Mouse (Mus musculus) forebrain, embryonic 15.5 days (tissue): Measurements from ENCODE around the gene Kiss1r. TPM values are rescaled to one million over a fixed set of nuclear protein-coding genes. Genes with fewer than 3 reads are reported as not detected.
A peak's percentile ranks its signal among the peaks of the same experiment; 100 is the strongest.

Experiments used
- ATAC-seq: fragments of 200-750 bp; cut with Nextera tagmentation; replicated peaks from 2 replicates; pipeline ENCODE4 v1.8.0; 2017; ENCODE audit warnings: mild to moderate bottlenecking, moderate TSS enrichment, moderate library complexity
- H3K27ac ChIP-seq: fragments of 300-500 bp; sonication (generic); replicated peaks from 2 replicates; pipeline ENCODE4 v1.5.1; 2015; ENCODE audit warnings: mild to moderate bottlenecking, inconsistent platforms
- H3K27me3 ChIP-seq: fragments of 300-500 bp; sonication (generic); 2 replicates; pipeline ENCODE4 v1.6.1; 2015; ENCODE audit warnings: inconsistent platforms
- H3K36me3 ChIP-seq: fragments of 300-500 bp; sonication (generic); 2 replicates; pipeline ENCODE4 v1.6.1; 2015; ENCODE audit warnings: mild to moderate bottlenecking, inconsistent platforms
- H3K4me1 ChIP-seq: fragments of 300-500 bp; sonication (generic); 2 replicates; pipeline ENCODE4 v1.6.1; 2015; ENCODE audit warnings: inconsistent platforms
- H3K4me2 ChIP-seq: fragments of 300-500 bp; sonication (generic); replicated peaks from 2 replicates; pipeline ENCODE4 v1.6.1; 2015; ENCODE audit warnings: mild to moderate bottlenecking, inconsistent platforms
- H3K4me3 ChIP-seq: fragments of 300-500 bp; sonication (generic); 2 replicates; pipeline ENCODE4 v1.5.1; 2015; ENCODE audit warnings: mild to moderate bottlenecking, inconsistent platforms
- H3K9ac ChIP-seq: fragments of 300-500 bp; sonication (generic); replicated peaks from 2 replicates; pipeline ENCODE4 v1.6.1; 2015; ENCODE audit warnings: mild to moderate bottlenecking, inconsistent platforms
- H3K9me3 ChIP-seq: fragments of 300-500 bp; sonication (generic); 2 replicates; pipeline ENCODE4 v1.6.1; 2016; ENCODE audit warnings: inconsistent platforms
- WGBS: fragments of 180-500 bp; shearing (Covaris S2); methylation state at CpG from one replicate; pipeline ENCODE4 v1.1.7; 2015; ENCODE audit warnings: mixed read lengths; 5-methylcytosine and 5-hydroxymethylcytosine counted together
- polyA plus RNA-seq: library from polyadenylated mRNA; unstranded; fragments of >200 nt; fragmentation: Nextera tagmentation; extraction: Ambion mirVana; gene quantifications from 2 replicates; pipeline ENCODE4 v1.2.1, GENCODE M21; 2015

Kiss1r gene
- polyA plus RNA-seq, 1 experiment from 2014 or later = 2.7 TPM

DNA sequence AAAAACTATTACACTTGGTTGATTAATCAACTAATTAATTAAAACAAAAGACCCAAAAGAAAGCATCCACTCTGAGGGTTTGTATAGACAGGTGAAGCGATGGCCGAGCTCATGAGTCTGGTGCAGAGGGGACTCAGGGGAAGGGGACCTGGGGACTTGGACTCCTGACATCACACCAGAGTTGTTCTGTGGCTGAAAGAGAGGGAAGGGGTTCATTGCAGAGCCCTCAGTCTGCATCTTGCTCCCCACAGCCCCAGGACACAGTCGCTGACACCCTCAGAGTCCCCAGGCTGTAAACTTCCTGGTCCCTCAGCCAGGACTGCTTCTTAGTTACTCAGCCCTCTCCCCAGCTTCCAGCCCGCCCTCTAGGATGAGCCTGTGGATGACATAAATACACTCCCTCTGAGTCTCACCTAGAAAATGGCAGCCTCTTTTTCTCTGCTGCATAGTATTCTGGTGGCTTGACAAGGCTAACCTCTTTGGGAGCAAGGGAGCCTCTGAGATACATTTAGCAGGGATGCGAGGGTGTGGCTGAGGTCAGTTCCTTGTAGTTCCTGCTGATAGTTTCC, 845 bp downstream of the Kiss1r start:
- peak overlapping the region; percentile 91 for H3K4me2 ChIP-seq
- peaks cover 48% of the 10 kb centered on the region for H3K4me1 ChIP-seq
- peak overlapping the region; percentile 92 for H3K4me3 ChIP-seq
- no peaks in the 10 kb centered on the region for H3K9me3 ChIP-seq
- no peak overlapping the region for H3K27ac ChIP-seq
- 58% methylated on average over 5 of the region's 5 CpGs for WGBS
- no peaks in the 10 kb centered on the region for H3K36me3 ChIP-seq
- peaks cover 54% of the 10 kb centered on the region for H3K27me3 ChIP-seq
- peak overlapping the region; percentile 99 for H3K9ac ChIP-seq
- no peak for ATAC-seq

DNA sequence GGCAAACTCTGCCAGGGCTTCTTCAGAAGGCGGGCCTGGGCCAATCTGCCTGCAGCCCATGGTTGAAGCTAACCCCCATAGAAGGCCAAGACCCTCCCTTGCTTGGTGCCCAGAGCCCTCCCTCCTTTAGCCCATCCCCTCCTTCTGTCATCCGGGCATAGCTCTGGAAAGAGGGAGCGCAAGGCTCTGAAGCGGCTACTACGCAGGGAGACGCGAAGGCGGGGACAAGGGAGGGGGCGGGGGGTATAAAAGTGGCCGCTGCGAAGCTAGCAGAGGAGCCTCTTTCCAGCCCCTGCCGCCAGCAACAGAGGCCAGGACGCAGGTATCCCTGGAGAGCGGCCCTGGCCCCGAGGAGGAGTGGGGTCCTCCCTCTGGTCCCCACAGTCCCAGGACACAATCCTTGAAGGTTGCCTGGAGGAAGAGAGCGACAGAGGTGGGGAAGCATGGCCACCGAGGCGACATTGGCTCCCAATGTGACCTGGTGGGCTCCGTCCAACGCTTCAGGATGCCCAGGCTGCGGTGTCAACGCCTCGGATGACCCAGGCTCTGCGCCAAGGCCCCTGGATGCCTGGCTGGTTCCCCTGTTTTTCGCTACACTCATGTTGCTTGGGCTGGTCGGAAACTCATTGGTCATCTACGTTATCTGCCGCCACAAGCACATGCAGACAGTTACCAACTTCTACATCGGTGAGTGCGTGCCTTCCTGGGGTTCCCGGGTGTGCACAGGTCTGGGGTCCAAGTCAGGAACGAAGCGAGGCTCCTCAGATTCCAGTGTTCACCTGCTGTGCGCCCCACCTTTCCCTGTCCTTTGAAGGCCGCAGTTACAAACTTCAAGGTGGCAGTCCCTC, 1.7 kb downstream of the Kiss1r start:
- Histone ChIP-seq H3K27me3 (peaks cover 62% of the 10 kb centered on the region), H3K9me3 (no peaks in the 10 kb centered on the region), H3K27ac (no peak overlapping the region), H3K36me3 (no peaks in the 10 kb centered on the region), H3K9ac (no peak overlapping the region), H3K4me3 (no peak overlapping the region), H3K4me1 (peaks cover 48% of the 10 kb centered on the region), H3K4me2 (no peak overlapping the region)
- WGBS = 3% methylated on average over 34 of the region's 35 CpGs
- ATAC-seq = no peak

DNA sequence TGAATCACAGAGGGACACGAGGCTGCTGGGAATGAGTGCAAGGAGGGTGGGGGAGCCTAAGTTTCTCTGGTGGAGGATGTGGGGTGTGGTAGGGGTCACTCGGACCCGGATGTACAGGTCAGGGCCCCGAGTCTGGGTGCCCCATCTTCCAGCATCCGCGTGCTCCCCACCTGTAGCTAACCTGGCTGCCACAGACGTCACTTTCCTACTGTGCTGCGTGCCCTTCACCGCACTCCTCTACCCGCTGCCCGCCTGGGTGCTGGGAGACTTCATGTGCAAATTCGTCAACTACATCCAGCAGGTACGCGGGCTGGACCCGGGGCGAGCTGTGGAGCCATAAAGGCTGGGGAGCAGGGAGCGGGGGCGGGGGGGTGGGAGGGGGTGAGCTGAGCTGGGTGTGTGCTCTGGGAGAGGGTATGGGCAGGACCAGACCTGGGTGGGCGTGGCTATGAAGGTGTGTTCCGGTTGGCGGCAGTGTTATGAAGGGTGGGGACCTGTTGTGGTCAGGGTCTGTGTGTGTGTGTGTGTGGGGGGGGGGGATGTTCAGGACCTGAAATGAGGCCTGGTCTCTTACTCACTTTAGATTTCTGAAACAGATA, 2.6 kb downstream of the Kiss1r start:
- no peak for ATAC-seq
- Histone ChIP-seq H3K4me1 (peaks cover 42% of the 10 kb centered on the region), H3K4me2 (no peak overlapping the region), H3K4me3 (no peak overlapping the region), H3K27ac (no peak overlapping the region), H3K9me3 (no peaks in the 10 kb centered on the region), H3K9ac (no peak overlapping the region), H3K36me3 (no peaks in the 10 kb centered on the region), H3K27me3 (peaks cover 66% of the 10 kb centered on the region)
- WGBS = 2% methylated on average over 21 of the region's 21 CpGs

DNA sequence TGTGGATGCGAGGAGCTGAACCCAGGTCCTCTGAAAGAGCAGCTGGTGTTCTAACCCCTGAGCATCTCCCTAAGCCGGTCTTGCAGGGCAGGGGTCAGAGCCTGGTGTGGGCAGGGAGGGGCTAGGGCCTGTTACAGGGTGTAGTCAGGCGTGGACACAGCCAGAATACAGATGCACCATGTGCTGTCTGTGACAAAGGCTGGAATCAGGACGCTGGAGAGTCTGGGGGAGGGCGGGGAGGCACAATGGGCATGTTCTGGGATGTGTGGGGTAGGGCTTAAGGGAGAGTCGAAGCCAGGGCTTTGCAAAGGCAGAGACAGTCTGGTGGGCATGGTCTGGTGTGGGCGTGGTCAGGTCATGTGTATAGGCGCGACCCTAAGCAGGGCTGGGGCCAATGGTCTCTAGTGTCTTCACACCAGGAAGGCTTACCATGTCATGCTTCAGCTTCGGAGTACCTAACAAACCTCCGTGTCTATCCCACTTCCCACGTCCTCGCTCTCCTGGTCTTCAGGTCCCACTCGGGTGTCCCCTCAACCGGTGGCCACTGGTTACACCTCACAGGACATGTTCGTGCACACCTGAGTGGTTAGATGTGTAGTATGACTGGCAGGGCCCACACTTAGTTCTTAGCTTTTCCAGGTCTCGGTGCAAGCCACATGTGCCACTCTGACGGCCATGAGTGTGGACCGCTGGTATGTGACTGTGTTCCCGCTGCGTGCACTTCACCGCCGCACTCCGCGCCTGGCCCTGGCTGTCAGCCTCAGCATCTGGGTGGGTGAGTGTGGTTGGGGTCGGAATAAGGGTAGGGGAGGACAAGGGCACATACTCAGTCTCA, 3.5 kb downstream of the Kiss1r start:
- H3K36me3 ChIP-seq = no peaks in the 10 kb centered on the region
- peaks cover 66% of the 10 kb centered on the region for H3K27me3 ChIP-seq
- peaks cover 33% of the 10 kb centered on the region for H3K4me1 ChIP-seq
- no peak overlapping the region for H3K9ac ChIP-seq
- ATAC-seq = no peak
- 15% methylated on average over 26 of the region's 26 CpGs for WGBS
- H3K9me3 ChIP-seq = no peaks in the 10 kb centered on the region
- no peak overlapping the region for H3K27ac ChIP-seq
- H3K4me2 ChIP-seq = peak overlapping the region; percentile 35; the same call in 1 of the 2 replicates
- peak overlapping the region; percentile 22; the same call in 1 of the 2 replicates for H3K4me3 ChIP-seq

DNA sequence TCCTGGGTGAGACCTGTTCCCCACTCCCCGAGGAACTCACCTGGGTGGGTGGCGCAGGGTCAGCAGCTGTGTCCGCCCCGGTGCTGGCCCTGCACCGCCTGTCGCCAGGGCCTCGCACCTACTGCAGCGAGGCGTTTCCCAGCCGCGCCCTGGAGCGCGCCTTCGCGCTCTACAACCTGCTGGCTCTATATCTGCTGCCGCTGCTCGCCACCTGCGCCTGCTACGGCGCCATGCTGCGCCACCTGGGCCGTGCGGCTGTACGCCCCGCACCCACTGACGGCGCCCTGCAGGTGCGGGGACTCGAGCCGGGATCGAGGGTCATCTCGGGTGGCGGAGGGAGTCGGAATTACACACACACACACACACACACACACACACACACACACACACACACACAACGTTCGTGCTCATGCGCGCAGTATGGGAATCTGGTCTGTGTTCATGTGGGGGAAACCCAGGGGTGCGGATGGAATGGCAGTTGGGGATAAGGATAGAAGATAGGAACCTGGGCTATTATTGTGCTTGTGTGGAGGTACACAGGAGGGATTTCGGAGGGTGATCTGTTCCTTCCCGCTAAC, 4.3 kb downstream of the Kiss1r start, which contains the start of gene R3hdm4:
TSS of gene R3hdm4 (minus strand) at position 251 of the 578 bp plus-strand sequence.
- Histone ChIP-seq H3K9me3 (no peaks in the 10 kb centered on the region), H3K27me3 (peaks cover 66% of the 10 kb centered on the region), H3K4me3 (peak within 1 kb of the TSS; percentile 22), H3K4me1 (peaks cover 32% of the 10 kb centered on the region), H3K4me2 (peak within 1 kb of the TSS; percentile 35), H3K27ac (no peak within 1 kb of the TSS), H3K9ac (peak within 1 kb of the TSS; percentile 36; the same call in 1 of the 2 replicates), H3K36me3 (no peaks in the 10 kb centered on the region)
- 3% methylated on average over 40 of the region's 41 CpGs for WGBS
- ATAC-seq = no peak

DNA sequence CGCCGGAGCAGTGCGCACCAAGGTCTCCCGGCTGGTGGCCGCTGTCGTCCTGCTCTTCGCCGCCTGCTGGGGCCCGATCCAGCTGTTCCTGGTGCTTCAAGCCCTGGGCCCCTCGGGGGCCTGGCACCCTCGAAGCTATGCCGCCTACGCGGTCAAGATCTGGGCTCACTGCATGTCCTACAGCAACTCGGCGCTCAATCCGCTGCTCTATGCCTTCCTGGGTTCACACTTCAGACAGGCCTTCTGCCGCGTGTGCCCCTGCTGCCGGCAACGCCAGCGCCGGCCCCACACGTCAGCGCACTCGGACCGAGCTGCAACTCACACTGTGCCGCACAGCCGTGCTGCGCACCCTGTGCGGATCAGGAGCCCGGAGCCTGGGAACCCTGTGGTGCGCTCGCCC, 4.8 kb downstream of the Kiss1r start:
- no peak overlapping the region for H3K27ac ChIP-seq
- peaks cover 34% of the 10 kb centered on the region for H3K4me1 ChIP-seq
- H3K4me3 ChIP-seq = peak overlapping the region; percentile 22
- no peak for ATAC-seq
- H3K4me2 ChIP-seq = peak overlapping the region; percentile 35
- peak overlapping the region; percentile 36; the same call in 1 of the 2 replicates for H3K9ac ChIP-seq
- H3K27me3 ChIP-seq = peaks cover 66% of the 10 kb centered on the region
- H3K9me3 ChIP-seq = no peaks in the 10 kb centered on the region
- under 1% methylated on average over 34 of the region's 34 CpGs for WGBS
- no peaks in the 10 kb centered on the region for H3K36me3 ChIP-seq

DNA sequence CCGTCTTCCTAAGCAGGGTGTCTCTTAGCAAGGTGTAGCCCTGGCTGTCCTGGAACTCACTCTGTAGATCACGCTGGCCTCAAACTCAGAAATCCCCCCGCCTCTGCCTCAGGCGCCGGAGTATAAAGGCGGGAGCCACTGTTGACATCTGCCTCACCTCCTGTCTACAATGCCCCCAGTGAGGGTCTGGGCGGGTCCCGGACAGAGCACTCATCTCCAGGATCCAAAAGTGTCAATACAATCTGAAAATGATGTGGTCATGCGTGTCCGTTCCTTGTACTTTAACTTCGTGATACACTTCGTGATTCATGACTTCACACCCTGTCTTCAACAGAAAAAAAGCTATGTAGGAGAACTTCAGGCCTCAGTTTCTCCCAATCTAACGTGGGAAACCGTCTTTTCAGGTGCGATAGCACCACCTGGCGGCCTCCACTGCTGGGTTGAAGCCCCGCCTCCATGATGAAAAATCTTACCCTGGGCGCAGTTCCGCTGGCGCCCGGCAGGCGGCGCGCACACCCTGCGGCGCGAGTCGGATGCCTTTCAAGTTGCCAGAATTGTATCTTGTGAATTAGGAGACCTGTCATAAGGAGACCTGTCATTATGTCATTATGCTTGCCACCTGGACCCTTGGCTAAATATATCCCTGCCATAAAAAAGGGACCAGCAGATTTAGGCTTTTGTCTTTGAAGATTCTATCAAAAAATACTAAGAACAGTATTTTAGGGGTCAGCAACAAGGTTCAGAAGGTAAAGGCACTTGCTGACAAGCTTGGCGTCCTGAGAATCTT, 8.4 kb downstream of the Kiss1r start:
- Histone ChIP-seq H3K27ac (peak overlapping the region; percentile 90), H3K9ac (0 out of 2 replicates have a peak overlapping the region, but pooled peaks have one; percentile 2), H3K4me1 (peaks cover 48% of the 10 kb centered on the region), H3K9me3 (no peaks in the 10 kb centered on the region), H3K4me2 (peak overlapping the region; percentile 93), H3K27me3 (peaks cover 36% of the 10 kb centered on the region), H3K36me3 (no peaks in the 10 kb centered on the region), H3K4me3 (peak overlapping the region; percentile 97)
- 12% methylated on average over 29 of the region's 29 CpGs for WGBS
- no peak for ATAC-seq

DNA sequence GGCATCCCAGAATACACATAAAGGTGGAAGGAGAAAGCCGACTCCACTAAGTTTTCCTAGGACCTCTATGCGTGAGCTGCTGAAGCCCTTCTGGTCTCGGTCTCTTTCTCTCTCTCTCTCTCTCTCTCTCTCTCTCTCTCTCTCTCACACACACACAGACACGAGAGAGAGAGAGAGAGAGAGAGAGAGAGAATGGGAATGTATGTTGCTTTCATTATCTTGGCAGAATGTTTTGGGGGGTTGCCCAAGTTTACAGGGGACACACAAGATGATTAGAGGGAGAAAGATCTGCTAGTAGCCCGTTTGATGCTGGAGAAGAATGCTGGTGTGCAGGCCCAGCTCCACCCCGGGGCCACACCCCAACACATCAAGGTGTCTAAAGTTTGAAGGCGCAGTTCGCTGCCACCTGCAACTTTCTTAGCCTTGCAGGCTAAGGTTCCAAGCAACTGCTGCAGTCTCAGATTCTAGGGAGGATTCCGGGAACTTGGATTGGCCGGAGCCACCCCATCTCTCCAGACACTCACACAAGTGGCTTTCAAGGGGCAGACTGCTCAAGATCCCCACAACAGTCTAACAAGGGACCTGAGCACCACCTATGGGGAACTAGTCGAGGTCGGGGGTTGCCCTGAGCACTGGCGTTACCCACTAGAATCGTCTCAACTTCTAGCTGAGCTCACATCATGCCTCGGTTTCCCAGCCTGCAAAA, 9.2 kb downstream of the Kiss1r start:
- no peak; the same call in 1 of the 2 replicates for ATAC-seq
- 9% methylated on average over 15 of the region's 15 CpGs for WGBS
- H3K27me3 ChIP-seq = peaks cover 29% of the 10 kb centered on the region
- H3K4me1 ChIP-seq = peaks cover 42% of the 10 kb centered on the region
- H3K4me2 ChIP-seq = peak overlapping the region; percentile 93
- H3K27ac ChIP-seq = peak overlapping the region; percentile 90
- no peaks in the 10 kb centered on the region for H3K9me3 ChIP-seq
- peak overlapping the region; percentile 97 for H3K4me3 ChIP-seq
- H3K36me3 ChIP-seq = no peaks in the 10 kb centered on the region
- peak overlapping the region; percentile 85 for H3K9ac ChIP-seq

DNA sequence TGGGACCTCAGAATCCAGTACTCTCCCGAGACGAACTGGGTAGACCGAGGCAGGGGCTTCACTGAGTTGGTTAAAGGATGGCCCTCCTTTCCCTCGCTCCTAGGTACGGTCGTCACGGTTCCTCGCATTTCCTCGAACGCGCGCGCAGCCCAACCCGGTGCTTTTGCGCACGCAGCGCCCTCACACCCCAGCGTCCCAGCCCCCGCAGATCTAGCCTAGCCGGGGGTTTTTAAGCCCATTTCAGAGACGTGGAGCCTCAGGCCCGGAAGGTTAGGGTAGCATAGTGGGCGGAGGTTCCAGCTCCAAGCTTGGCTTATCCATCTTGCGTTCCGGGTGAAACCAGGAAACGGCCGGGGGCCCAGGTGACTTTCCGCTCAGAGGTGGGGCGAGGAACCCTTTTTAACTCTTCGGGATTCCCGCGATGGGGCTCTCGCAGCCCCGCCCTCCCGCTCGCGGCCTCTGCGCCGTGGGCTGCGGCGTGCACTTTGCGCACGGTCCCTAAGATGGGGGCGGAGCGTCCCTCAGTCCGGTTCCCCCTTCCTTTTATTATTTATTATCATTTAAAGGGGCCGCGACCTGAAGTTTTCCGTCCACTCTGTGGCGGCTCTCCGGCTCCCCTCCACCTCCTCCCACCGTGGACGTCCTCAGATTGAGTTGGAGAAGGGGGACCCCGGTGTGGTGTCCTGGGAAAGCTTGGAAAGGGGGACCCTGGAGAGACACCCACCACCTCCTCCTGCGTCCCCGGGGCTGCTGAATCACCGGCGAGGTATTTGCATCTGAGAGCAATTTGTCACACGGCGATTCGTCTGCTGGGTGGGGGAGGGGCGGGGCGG, 9.9 kb downstream of the Kiss1r start, which contains the start of gene Arid3a:
TSS of gene Arid3a (plus strand) at position 553 of the 833 bp plus-strand sequence.
- H3K36me3 ChIP-seq = no peaks in the 10 kb centered on the region
- H3K4me3 ChIP-seq = peak within 1 kb of the TSS; percentile 97
- H3K9ac ChIP-seq = peak within 1 kb of the TSS; percentile 85
- peak within 1 kb of the TSS; percentile 93 for H3K4me2 ChIP-seq
- ATAC-seq = peak; percentile 80
- H3K27ac ChIP-seq = peak within 1 kb of the TSS; percentile 90
- H3K9me3 ChIP-seq = no peaks in the 10 kb centered on the region
- peaks cover 35% of the 10 kb centered on the region for H3K4me1 ChIP-seq
- under 1% methylated on average over 62 of the region's 63 CpGs for WGBS
- peaks cover 21% of the 10 kb centered on the region for H3K27me3 ChIP-seq
